Mouse (Mus musculus) testis, adult 10 weeks (tissue): ENCODE results near the gene Adprhl2. TPM values are rescaled to one million over a fixed set of nuclear protein-coding genes. Genes with fewer than 3 reads are reported as not detected.

Source experiments
- polyA plus RNA-seq: library from polyadenylated mRNA; stranded (reverse); fragments of 350-450 nt; fragmentation: Illumina TruSeq; extraction: RNeasy Lipid Tissue Mini Kit (QIAGEN cat#74804); gene quantifications from one replicate; pipeline ENCODE4 v1.2.3, GENCODE M21; 2014; ENCODE audit warnings: low read depth, low replicate concordance

Adprhl2 gene
- 0.29 TPM for polyA plus RNA-seq

GRCm38 (mm10) chr4:126321111-126321853, at the start of gene Adprhl2:
Adprhl2 (minus strand) TSS chr4:126321703.

GRCm38 (mm10) chr4:126325281-126325861, 3.9 kb upstream of the Adprhl2 start, which contains the start of gene Tekt2:
Tekt2 (minus strand) TSS chr4:126325688.

GRCm38 (mm10) chr4:126286492-126286891, 35.0 kb downstream of the Adprhl2 start, which contains the start of gene Col8a2:
Col8a2 (plus strand) TSS chr4:126286793.

Other genes with a start within 250 kb of the Adprhl2 start
- 4.5 TPM for gene Lsm10, start 225.1 kb downstream of the Adprhl2 start, polyA plus RNA-seq
- gene Stk40, start 217.7 kb downstream of the Adprhl2 start, polyA plus RNA-seq, result 3.3 TPM
- not detected for gene Eva1b, start 174.0 kb downstream of the Adprhl2 start, polyA plus RNA-seq
- 151 TPM for gene Sh3d21, start 158.2 kb downstream of the Adprhl2 start, polyA plus RNA-seq
- 156 TPM for gene Thrap3, start 118.9 kb downstream of the Adprhl2 start, polyA plus RNA-seq
- 0.60 TPM for gene Map7d1, start 65.4 kb downstream of the Adprhl2 start, polyA plus RNA-seq
- gene Trappc3, start 59.4 kb downstream of the Adprhl2 start, polyA plus RNA-seq, result 11.2 TPM
- 0.62 TPM for gene Col8a2, start 34.9 kb downstream of the Adprhl2 start, polyA plus RNA-seq
- gene Tekt2, start 4.0 kb upstream of the Adprhl2 start, polyA plus RNA-seq, result 63.9 TPM
- gene Ago3, start 107.9 kb upstream of the Adprhl2 start, polyA plus RNA-seq, result 11.9 TPM
- gene Ago1, start 146.9 kb upstream of the Adprhl2 start, polyA plus RNA-seq, result 2.9 TPM
- gene Ago4, start 211.8 kb upstream of the Adprhl2 start, polyA plus RNA-seq, result 14.2 TPM
- 5.3 TPM for gene Clspn, start 235.2 kb upstream of the Adprhl2 start, polyA plus RNA-seq